Mouse (Mus musculus): ENCODE measurements around the gene Hs3st6. TPM values are rescaled to one million over a fixed set of nuclear protein-coding genes. Genes with fewer than 3 reads are reported as not detected.
"Not testable (repeated sequence)": the region's sequence is repeated elsewhere in the genome, so short reads cannot be mapped to it uniquely, and the experiment has no call there.

Hs3st6 gene
- polyA plus RNA-seq, 1 experiment = not detected

DNA sequence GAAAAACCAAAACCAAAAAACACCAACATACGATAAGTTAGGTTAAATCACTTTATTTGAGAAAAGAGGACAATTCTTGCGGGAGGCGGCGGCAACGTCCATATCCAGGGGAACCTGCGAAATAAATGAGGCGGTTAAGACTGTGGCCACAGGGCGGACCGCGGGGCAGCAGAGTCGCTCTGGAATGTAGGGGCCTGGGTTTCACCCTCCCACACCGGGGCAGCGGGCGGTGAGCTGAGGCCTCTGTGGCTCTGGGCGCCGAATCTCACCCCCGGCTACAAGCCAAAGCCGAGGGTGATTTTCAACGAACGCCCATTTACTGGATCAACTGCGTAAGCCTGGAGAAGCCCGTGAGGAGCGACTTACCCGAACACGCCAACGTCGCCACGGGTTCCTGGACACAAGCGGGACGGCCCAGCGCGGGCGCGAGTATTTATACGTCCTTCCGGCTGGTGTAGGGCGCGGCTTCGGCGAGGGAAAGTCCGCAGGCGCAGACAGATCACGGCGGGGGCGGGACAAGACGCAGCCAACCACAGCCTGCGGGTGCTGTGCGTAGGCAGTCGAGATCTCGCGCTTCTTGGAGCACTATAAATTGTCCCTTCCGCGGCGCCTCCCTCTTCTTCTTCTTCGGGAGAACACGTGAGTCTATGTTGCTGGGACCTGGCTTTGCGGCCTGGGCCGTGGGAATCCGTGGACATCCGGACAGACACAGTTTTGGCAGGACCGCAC is 33.1 kb upstream of the Hs3st6 start:
- no peaks in the 10 kb centered on the region for H3K9me3 ChIP-seq
- H3K27me3 ChIP-seq (replicated peaks) = no peaks in the 10 kb centered on the region
- TF ChIP-seq FLI1 (IDR thresholded peaks at IDR 0.05; ENCODE audit: low read length) (no peak), GATA1 (IDR thresholded peaks at IDR 0.05; ENCODE audit: borderline replicate concordance, low read length) (no peak)
- H3K4me3 ChIP-seq (replicated peaks) = peak overlapping the region; percentile 93
- peaks cover 45% of the 10 kb centered on the region for H3K4me1 ChIP-seq
- peaks cover 52% of the 10 kb centered on the region for H3K36me3 ChIP-seq (replicated peaks; ENCODE audit: low read length)

DNA sequence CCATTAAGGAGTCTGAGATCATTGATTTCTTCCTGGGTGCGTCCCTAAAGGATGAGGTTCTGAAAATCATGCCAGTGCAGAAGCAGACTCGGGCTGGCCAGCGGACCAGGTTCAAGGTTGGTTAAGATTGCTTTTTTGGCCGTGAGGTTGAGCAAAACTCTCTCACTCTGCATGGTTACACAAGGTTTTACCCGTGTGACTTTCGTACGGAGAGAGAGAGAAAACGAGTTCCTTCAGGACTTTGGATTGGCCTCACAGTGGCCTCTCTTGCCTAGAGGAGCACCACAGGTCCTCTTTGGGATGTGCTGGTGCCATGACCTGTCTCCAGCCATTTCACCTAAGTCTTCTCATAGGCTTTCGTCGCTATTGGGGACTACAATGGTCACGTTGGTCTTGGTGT is 32.2 kb upstream of the Hs3st6 start:
- Histone ChIP-seq H3K4me3 (replicated peaks) (peak overlapping the region; percentile 92), H3K36me3 (replicated peaks; ENCODE audit: low read length) (peaks cover 46% of the 10 kb centered on the region), H3K4me1 (peaks cover 47% of the 10 kb centered on the region)
- H3K27me3 ChIP-seq (replicated peaks); H3K9me3 ChIP-seq: not testable (repeated sequence)

- peak overlapping the region; percentile 85 for H3K4me3 ChIP-seq (replicated peaks)
- H3K36me3 ChIP-seq (replicated peaks; ENCODE audit: low read length) = peaks cover 38% of the 10 kb centered on the region
- not testable (repeated sequence) for H3K9me3 ChIP-seq; H3K27me3 ChIP-seq (replicated peaks)
- H3K4me1 ChIP-seq = peaks cover 47% of the 10 kb centered on the region
These were observed 31.3 kb upstream of the Hs3st6 start for GRCm38 (mm10) chr17:24721383-24721955.

DNA sequence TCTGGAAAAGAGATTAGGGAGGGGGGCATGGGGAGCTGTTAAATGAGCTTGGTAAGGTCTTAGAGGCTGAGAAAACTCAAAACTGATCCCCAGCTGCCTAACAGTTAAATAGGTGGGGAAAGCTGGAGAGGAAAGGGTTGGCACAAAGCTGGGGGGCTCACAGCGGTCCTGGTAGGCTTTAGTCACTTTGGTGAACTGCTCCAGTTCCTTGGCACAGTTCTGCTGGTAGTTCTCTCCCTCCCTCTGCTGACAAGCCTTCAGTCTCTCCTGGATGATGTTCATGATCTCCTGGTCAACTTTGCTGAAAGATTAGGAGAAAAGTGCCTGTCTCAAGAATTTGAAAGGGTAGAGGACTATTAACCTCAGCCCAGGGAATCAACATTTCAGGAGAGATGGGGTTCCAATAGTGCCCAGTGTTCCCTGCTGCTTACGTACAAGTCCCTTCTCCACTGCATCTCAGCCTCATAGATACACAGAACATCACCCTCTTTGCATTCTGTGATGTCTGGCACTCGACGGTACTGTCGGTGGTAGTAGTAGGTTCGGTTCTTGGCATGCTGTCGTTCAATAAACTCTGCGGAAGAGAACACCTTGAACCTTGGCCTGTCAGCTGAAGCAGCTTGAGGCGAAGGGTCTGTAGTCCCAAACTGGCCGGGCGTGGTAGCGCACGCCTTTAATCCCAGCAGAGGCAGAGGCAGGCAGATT is 30.4 kb upstream of the Hs3st6 start:
- H3K9me3 ChIP-seq = no peaks in the 10 kb centered on the region
- TF ChIP-seq GATA1 (IDR thresholded peaks at IDR 0.05; ENCODE audit: borderline replicate concordance, low read length) = no peak
- TF ChIP-seq FLI1 (IDR thresholded peaks at IDR 0.05; ENCODE audit: low read length) = no peak
- H3K36me3 ChIP-seq (replicated peaks; ENCODE audit: low read length) = peaks cover 29% of the 10 kb centered on the region
- peak overlapping the region; percentile 54 for H3K4me3 ChIP-seq (replicated peaks)
- H3K4me1 ChIP-seq = peaks cover 47% of the 10 kb centered on the region
- no peaks in the 10 kb centered on the region for H3K27me3 ChIP-seq (replicated peaks)

- Histone ChIP-seq H3K4me1 (peaks cover 53% of the 10 kb centered on the region), H3K4me3 (replicated peaks) (peak overlapping the region; percentile 100), H3K9me3 (no peaks in the 10 kb centered on the region), H3K36me3 (replicated peaks; ENCODE audit: low read length) (peaks cover 22% of the 10 kb centered on the region), H3K27me3 (replicated peaks) (peaks cover 4% of the 10 kb centered on the region)
- TF ChIP-seq FLI1 (IDR thresholded peaks at IDR 0.05; ENCODE audit: low read length) (no peak), GATA1 (IDR thresholded peaks at IDR 0.05; ENCODE audit: borderline replicate concordance, low read length) (no peak)
These were observed 29.5 kb upstream of the Hs3st6 start for GRCm38 (mm10) chr17:24723122-24723880.

DNA sequence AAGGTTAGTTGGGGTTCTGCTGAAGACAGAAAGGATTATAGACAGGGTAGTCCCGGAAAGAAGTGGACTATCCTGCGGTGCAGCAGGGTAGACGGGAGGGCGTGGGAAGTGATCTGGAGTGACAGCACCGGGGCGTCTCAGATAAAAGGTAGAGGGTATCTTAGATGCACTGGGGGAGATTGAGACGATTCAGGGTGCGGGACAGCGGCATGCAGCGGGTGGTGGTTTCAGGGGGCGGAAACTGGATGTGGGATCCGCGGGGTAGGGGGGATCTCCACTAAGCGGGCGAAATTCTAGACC is 29.0 kb upstream of the Hs3st6 start:
- TF ChIP-seq FLI1 (IDR thresholded peaks at IDR 0.05; ENCODE audit: low read length) (no peak), GATA1 (IDR thresholded peaks at IDR 0.05; ENCODE audit: borderline replicate concordance, low read length) (no peak)
- peaks cover 4% of the 10 kb centered on the region for H3K27me3 ChIP-seq (replicated peaks)
- H3K4me3 ChIP-seq (replicated peaks) = peak overlapping the region; percentile 100
- H3K4me1 ChIP-seq = peaks cover 50% of the 10 kb centered on the region
- no peaks in the 10 kb centered on the region for H3K9me3 ChIP-seq
- peaks cover 19% of the 10 kb centered on the region for H3K36me3 ChIP-seq (replicated peaks; ENCODE audit: low read length)

DNA sequence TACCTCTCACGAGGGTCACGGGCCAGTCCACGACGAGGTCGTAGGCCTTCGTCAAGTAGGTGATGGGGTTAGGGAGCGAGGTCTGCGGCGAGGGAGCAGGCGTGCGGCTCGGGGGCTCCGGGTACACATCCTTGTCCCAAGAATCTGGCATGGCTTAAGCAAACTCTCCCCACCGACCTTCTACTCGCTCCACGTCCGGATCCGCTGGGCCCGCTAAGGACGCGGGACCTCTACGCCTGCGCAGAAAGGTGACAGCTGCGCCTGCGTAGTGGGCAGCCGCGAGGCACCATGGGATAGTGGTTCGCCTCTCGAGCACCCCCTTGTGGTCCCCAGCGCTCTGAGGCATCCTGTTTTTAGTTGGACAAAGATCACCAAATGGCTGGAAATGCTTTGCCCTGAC is 28.6 kb upstream of the Hs3st6 start, which contains the start of gene Ndufb10:
TSS of gene Ndufb10 (minus strand) at position 295 of the 400 bp plus-strand sequence.
- no peaks in the 10 kb centered on the region for H3K9me3 ChIP-seq
- TF ChIP-seq GATA1 (IDR thresholded peaks at IDR 0.05; ENCODE audit: borderline replicate concordance, low read length) (no peak), FLI1 (IDR thresholded peaks at IDR 0.05; ENCODE audit: low read length) (no peak)
- peaks cover 19% of the 10 kb centered on the region for H3K36me3 ChIP-seq (replicated peaks; ENCODE audit: low read length)
- peak within 1 kb of the TSS; percentile 100 for H3K4me3 ChIP-seq (replicated peaks)
- peaks cover 4% of the 10 kb centered on the region for H3K27me3 ChIP-seq (replicated peaks)
- peaks cover 48% of the 10 kb centered on the region for H3K4me1 ChIP-seq

GRCm38 (mm10) chr17:24725637-24726390 is 27.0 kb upstream of the Hs3st6 start:
- Histone ChIP-seq H3K36me3 (replicated peaks; ENCODE audit: low read length) (peaks cover 16% of the 10 kb centered on the region), H3K27me3 (replicated peaks) (peaks cover 4% of the 10 kb centered on the region), H3K4me1 (peaks cover 51% of the 10 kb centered on the region), H3K9me3 (no peaks in the 10 kb centered on the region), H3K4me3 (replicated peaks) (no peak overlapping the region)
- no peak for TF ChIP-seq FLI1 (IDR thresholded peaks at IDR 0.05; ENCODE audit: low read length)
- no peak for TF ChIP-seq GATA1 (IDR thresholded peaks at IDR 0.05; ENCODE audit: borderline replicate concordance, low read length)

DNA sequence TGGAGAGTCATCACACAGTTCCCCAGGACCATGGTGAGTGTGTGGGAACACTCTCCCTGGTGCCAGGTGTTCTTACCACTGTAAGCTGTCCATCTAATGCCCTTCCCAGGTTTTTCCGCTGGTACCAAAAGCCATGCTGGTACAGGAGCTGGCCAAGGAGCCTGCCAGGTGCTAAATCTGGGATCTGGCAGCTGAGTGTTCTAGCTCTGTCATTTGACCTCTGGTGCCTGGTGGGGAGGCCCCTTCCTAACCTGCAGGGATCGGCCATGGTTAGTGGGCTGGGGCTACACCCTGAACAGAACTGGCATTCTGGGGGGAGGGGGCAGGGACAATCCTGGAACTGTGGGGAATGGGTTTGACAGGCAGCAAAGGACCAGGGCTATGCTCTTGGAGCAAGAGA is 25.2 kb upstream of the Hs3st6 start, which contains the start of gene Rpl3l:
TSS of gene Rpl3l (plus strand) at position 203 of the 400 bp plus-strand sequence.
- H3K9me3 ChIP-seq = no peaks in the 10 kb centered on the region
- TF ChIP-seq GATA1 (IDR thresholded peaks at IDR 0.05; ENCODE audit: borderline replicate concordance, low read length) (no peak), FLI1 (IDR thresholded peaks at IDR 0.05; ENCODE audit: low read length) (no peak)
- H3K4me3 ChIP-seq (replicated peaks) = no peak within 1 kb of the TSS
- peaks cover under 1% of the 10 kb centered on the region for H3K36me3 ChIP-seq (replicated peaks; ENCODE audit: low read length)
- H3K27me3 ChIP-seq (replicated peaks) = peaks cover 5% of the 10 kb centered on the region
- peaks cover 45% of the 10 kb centered on the region for H3K4me1 ChIP-seq
